19 mouse cellular contexts compared by ENCODE assay signal in genomic region chr3:136849035-136849434, GRCm38 (mm10).
DNase-seq lines count a peak whose midpoint lies in the region; TF ChIP-seq lines count a peak whose summit lies in the region.
"Had no signal": no experiment of that assay in that cellular context is flagged by ENCODE, and none has a peak within 500 bp of the region (broad histone marks: within the 10 kb centered on the region; RNA-seq: fewer than 3 reads in every experiment).

No protein-coding gene starts in this region.

- no peak overlapping the region for H3K4me3 ChIP-seq in layer of hippocampus, adult 2 months
- H3K4me3 ChIP-seq: embryonic facial prominence, embryonic 12.5 days; embryonic facial prominence, embryonic 15.5 days; heart, embryonic 10.5 days; heart, embryonic 13.5 days; hindbrain, embryonic 12.5 days; hindbrain, embryonic 15.5 days had no signal

- peak; percentile 35 to 48 for DNase-seq in cerebellum, postnatal 14 days
- DNase-seq in cerebellum, adult 9-10 months, result no peak
- peak; percentile 12 for DNase-seq in heart, postnatal 4 days
- DNase-seq in heart, adult 18-20 months, result no peak
- DNase-seq in layer of hippocampus, adult 2 months (ENCODE audit: low spot score in 2 of 2), result no peak
- DNase-seq in layer of hippocampus, postnatal 25 days (ENCODE audit: extremely low spot score in 1 of 2, low spot score in 1 of 2), result no peak
- DNase-seq: adrenal gland, postnatal 10 days; adrenal gland, postnatal 36 days; B cell, adult 2 months; cerebellum, adult 2 months; forebrain, postnatal 0 days; gastrocnemius, postnatal 36 days; heart, postnatal 14 days had no signal

- no peak for TF ChIP-seq CTCF in layer of hippocampus, adult 2 months (conservative IDR thresholded peaks at IDR 0.05)

- peak overlapping the region; percentile 39; the same call in 1 of the 2 replicates for H3K27ac ChIP-seq in layer of hippocampus, adult 2 months
- H3K27ac ChIP-seq: embryonic facial prominence, embryonic 12.5 days; embryonic facial prominence, embryonic 15.5 days; heart, embryonic 10.5 days; heart, embryonic 13.5 days; hindbrain, embryonic 12.5 days; hindbrain, embryonic 15.5 days had no signal

Comparison
In these comparisons a context has a peak if more than half of its experiments do, and no peak if none do; other contexts are left out.
1. DNase-seq: peak in cerebellum, postnatal 14 days (2 of 2) and heart, postnatal 4 days (single experiment); none in cerebellum, adult 9-10 months (single experiment), heart, adult 18-20 months (0 of 2), layer of hippocampus, adult 2 months (0 of 2) and layer of hippocampus, postnatal 25 days (0 of 2).